Mouse (Mus musculus): Measurements from ENCODE around the gene Atxn7l1. TPM values are rescaled to one million over a fixed set of nuclear protein-coding genes. Genes with fewer than 3 reads are reported as not detected.

Gene Atxn7l1
- polyA plus RNA-seq, 1 experiment from 2014 or later, result 12.9 TPM

DNA sequence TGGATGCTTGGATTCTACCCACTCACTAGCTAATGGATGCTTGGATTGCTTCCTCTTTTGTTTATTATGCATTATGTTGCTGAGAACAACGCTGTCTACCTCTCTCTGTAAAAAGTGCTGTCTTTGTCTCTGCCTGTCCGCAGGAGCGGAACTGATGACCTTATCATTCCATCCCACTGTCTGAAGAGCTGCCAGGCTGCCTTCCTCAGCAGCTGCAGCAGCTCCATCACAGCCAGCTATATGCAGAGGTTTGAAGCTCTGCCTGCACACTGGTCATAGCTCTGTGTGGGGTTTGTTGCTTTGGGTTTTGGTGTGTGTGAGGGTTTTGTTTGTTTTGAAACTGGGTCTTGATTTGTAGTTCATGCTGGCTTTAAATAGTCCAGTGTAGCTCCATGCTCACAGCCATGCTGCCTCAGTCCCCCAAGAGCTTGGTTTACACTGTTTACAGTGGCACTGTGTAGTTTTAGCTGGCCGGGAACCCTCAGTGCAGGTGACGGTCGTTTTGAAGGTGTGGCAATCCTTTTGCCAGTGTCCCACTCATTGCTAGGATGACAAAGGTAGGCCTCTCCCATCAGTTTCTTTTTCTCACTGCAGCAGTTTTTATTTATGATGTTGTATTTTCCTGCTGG lies 258.0 kb downstream of the Atxn7l1 start:
- Histone ChIP-seq H3K27me3 (replicated peaks; ENCODE audit: control insufficient read depth, insufficient read depth, low read length) (no peaks in the 10 kb centered on the region; the same call in 1 of the 2 replicates), H3K36me3 (ENCODE audit: control insufficient read depth, insufficient read depth, low read length) (no peaks in the 10 kb centered on the region), H3K9me3 (ENCODE audit: control insufficient read depth, low read length) (no peaks in the 10 kb centered on the region), H3K27ac (ENCODE audit: low read length) (no peak overlapping the region), H3K4me1 (ENCODE audit: control insufficient read depth, insufficient read depth, low read length) (no peaks in the 10 kb centered on the region), H3K4me2 (ENCODE audit: low read depth, low read length) (no peak overlapping the region), H3K4me3 (ENCODE audit: low read length) (no peak overlapping the region), H3K9ac (ENCODE audit: low read depth, low read length) (no peak overlapping the region)
- 45% methylated on average over 6 of the region's 6 CpGs for WGBS
- no peak for ATAC-seq

DNA sequence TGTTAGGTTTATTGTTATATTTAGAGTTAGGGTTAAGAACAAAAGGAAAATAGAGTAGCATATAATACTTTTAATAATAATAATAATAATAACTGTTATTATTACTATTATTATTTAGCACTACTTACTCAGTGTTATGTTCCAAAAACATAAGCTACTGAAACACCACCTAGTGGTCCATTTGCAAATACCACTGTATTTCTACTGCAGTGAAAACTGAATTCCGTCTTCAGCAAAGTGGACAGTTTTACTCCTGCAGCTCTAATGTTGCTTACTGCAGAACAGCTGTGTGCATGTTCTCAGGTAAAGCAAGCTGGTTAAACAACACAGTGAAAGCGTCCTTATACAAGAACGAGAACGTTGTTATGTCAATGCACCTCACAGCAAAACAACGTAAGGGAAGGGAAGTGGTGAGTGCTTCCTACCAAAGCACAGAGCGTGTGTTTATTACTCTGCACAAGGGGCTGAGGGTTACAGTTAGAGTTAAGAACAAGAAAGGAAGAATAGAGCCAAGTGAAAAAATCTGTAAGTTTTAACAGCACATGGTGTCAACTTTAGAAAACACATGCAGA lies 264.2 kb downstream of the Atxn7l1 start:
- ATAC-seq, result no peak
- H3K9ac ChIP-seq (ENCODE audit: low read depth, low read length), result no peak overlapping the region
- no peaks in the 10 kb centered on the region; the same call in 1 of the 2 replicates for H3K27me3 ChIP-seq (replicated peaks; ENCODE audit: control insufficient read depth, insufficient read depth, low read length)
- no peak overlapping the region for H3K4me3 ChIP-seq (ENCODE audit: low read length)
- no peak overlapping the region for H3K27ac ChIP-seq (ENCODE audit: low read length)
- 51% methylated on average over 6 of the region's 6 CpGs for WGBS
- no peak overlapping the region for H3K4me2 ChIP-seq (ENCODE audit: low read depth, low read length)
- H3K9me3 ChIP-seq (ENCODE audit: control insufficient read depth, low read length), result no peaks in the 10 kb centered on the region
- no peaks in the 10 kb centered on the region for H3K36me3 ChIP-seq (ENCODE audit: control insufficient read depth, insufficient read depth, low read length)
- no peaks in the 10 kb centered on the region for H3K4me1 ChIP-seq (ENCODE audit: control insufficient read depth, insufficient read depth, low read length)

Other genes with a start within 250 kb of the Atxn7l1 start
- gene Sypl, start 193.8 kb upstream of the Atxn7l1 start, polyA plus RNA-seq (2015; fragmentation: Nextera tagmentation; extraction: Ambion mirVana), result 168 and 172 TPM in 2 replicates
- 0.04 and 0.15 TPM in 2 replicates for gene Cdhr3, start 54.8 kb upstream of the Atxn7l1 start, polyA plus RNA-seq (2015; fragmentation: Nextera tagmentation; extraction: Ambion mirVana)
- not detected in 2 replicates for gene Efcab10, start 247.2 kb downstream of the Atxn7l1 start, polyA plus RNA-seq (2015; fragmentation: Nextera tagmentation; extraction: Ambion mirVana)